Mouse (Mus musculus) thymus, adult 2 months (tissue): ENCODE measurements around the gene Olfr1509.

ENCODE experiments used
- CTCF ChIP-seq: fragments of 200-500 bp; IDR thresholded peaks from 2 replicates; pipeline ENCODE4 v1.5.1; 2012; ENCODE audit warnings: mild to moderate bottlenecking, control low read depth, low read length, moderate library complexity, borderline replicate concordance; ENCODE audit not compliant: control insufficient read depth, poor library complexity, insufficient read depth; ENCODE audit errors: extremely low read depth
- POLR2A ChIP-seq: fragments of 200-500 bp; IDR thresholded peaks from 2 replicates; pipeline ENCODE4 v1.6.1; 2012; ENCODE audit warnings: mild to moderate bottlenecking, low read length, control low read depth, moderate library complexity; ENCODE audit not compliant: control insufficient read depth, poor library complexity, insufficient read depth; ENCODE audit errors: extremely low read depth

GRCm38 (mm10) chr14:52451138-52451537 is 8.3 kb downstream of the Olfr1509 start:
- TF ChIP-seq CTCF (no peak), POLR2A (no peak)
